Mouse (Mus musculus) mouse embryonic stem cell (cell line): ENCODE data around the gene Fat2.

Experiments used
- in situ Hi-C, 2 experiments: fragments of 300-500 bp; cut with MboI; formaldehyde crosslinking; loops; 1 replicate in 1 of 2; 3 replicates in 1 of 2; pipeline ENCODE4 v1.14.3; 2019 to 2020; ENCODE audit warnings: low sequenced_read_pairs in 2 of 2, low pct_unique_long_range_greater_than_20kb in 1 of 2, mixed read lengths in 1 of 2; ENCODE audit not compliant: unreplicated experiment in 1 of 2

Gene Fat2

GRCm38 (mm10) chr11:55209626-55210353, 126.6 kb downstream of the Fat2 start:
- in situ Hi-C loops: loop anchor here in 1 of 2 experiments (10.0 kb wide), 1 partner anchor 75 kb away; no protein-coding TSS in a partner anchor

GRCm38 (mm10) chr11:55209032-55209431, 127.3 kb downstream of the Fat2 start:
- in situ Hi-C loops: no loop called here

DNA sequence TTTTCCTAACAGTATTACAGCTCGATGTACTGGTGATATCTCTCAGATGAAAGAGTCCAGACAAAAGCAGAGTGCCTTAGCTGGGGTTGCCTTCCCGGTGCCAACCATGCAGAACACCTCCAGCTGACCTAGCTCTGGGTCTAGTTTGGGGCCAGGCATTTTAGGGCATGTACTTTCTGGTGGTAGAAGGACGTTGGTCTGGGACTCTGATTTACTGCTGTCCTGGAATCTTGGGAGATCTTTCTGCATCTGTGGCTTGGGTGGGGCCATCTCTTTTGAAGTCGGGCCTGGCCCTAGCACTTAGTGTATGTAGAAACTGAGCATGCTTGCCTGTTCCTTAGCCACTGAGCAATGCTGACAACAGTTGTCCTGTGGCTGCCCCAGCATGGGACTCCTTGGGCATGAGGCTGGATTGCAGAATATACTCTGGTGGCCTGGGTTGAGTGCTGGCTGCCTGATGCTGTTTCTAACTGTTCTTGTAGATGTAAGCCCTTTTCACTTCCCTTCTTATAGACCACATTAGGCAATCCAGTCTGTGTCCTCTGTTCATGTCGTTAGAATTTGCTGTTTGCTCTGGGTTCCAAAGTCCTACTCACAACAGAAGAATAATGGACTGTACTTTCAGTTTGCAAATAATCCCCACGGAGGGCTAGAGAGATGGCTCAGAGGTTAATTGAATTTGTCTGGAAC, 128.2 kb downstream of the Fat2 start:
- in situ Hi-C loops: no loop called here

- in situ Hi-C loops: loop anchor here in 1 of 2 experiments (5.0 kb wide), 2 partner anchors 178 to 243 kb away; no protein-coding TSS in a partner anchor
These were observed 131.8 kb downstream of the Fat2 start for GRCm38 (mm10) chr11:55204602-55205001.

GRCm38 (mm10) chr11:55204159-55204596, 132.2 kb downstream of the Fat2 start, which contains the start of gene Slc36a1:
TSS of gene Slc36a1 (plus strand) at chr11:55204350.
- in situ Hi-C loops: loop anchor here in 1 of 2 experiments (5.0 kb wide), 2 partner anchors 178 to 243 kb away; no protein-coding TSS in a partner anchor
